Mouse (Mus musculus) heart, embryonic 13.5 days (tissue): ENCODE results near the gene Islr2. TPM values are rescaled to one million over a fixed set of nuclear protein-coding genes. Genes with fewer than 3 reads are reported as not detected.

Source experiments
- ATAC-seq: fragments of 200-750 bp; cut with Nextera tagmentation; 2 replicates; pipeline ENCODE4 v1.8.0; 2017; ENCODE audit warnings: moderate TSS enrichment; ENCODE audit not compliant: insufficient number of reproducible peaks, low FRiP score, low TSS enrichment; ENCODE audit errors: extremely low read depth
- H3K27ac ChIP-seq: fragments of 300-500 bp; sonication (generic); replicated peaks from 2 replicates; pipeline ENCODE4 v1.5.1; 2015; ENCODE audit warnings: moderate library complexity, mild to moderate bottlenecking, inconsistent platforms
- H3K27me3 ChIP-seq: fragments of 300-500 bp; sonication (generic); replicated peaks from 2 replicates; pipeline ENCODE4 v1.6.1; 2015; ENCODE audit warnings: mild to moderate bottlenecking, inconsistent platforms
- H3K36me3 ChIP-seq: fragments of 300-500 bp; sonication (generic); 2 replicates; pipeline ENCODE4 v1.6.1; 2015; ENCODE audit warnings: mild to moderate bottlenecking, inconsistent platforms
- H3K4me1 ChIP-seq: fragments of 300-500 bp; sonication (generic); 2 replicates; pipeline ENCODE4 v1.6.1; 2015; ENCODE audit warnings: inconsistent platforms
- H3K4me2 ChIP-seq: fragments of 300-500 bp; sonication (generic); 2 replicates; pipeline ENCODE4 v1.6.1; 2015; ENCODE audit warnings: inconsistent platforms, mild to moderate bottlenecking, moderate library complexity
- H3K4me3 ChIP-seq: fragments of 300-500 bp; sonication (generic); 2 replicates; pipeline ENCODE4 v1.5.1; 2015; ENCODE audit warnings: moderate library complexity, mild to moderate bottlenecking, inconsistent platforms
- H3K9ac ChIP-seq: fragments of 300-500 bp; sonication (generic); 2 replicates; pipeline ENCODE4 v1.6.1; 2015; ENCODE audit warnings: inconsistent platforms, mild to moderate bottlenecking, moderate library complexity
- H3K9me3 ChIP-seq: fragments of 300-500 bp; sonication (generic); 2 replicates; pipeline ENCODE4 v1.6.1; 2016; ENCODE audit warnings: inconsistent platforms
- WGBS: fragments of 180-500 bp; shearing (Covaris S2); methylation state at CpG from one replicate; pipeline ENCODE4 v1.1.7; 2015; ENCODE audit warnings: mixed read lengths; 5-methylcytosine and 5-hydroxymethylcytosine counted together
- polyA plus RNA-seq: library from polyadenylated mRNA; unstranded; fragments of >200 nt; fragmentation: Nextera tagmentation; extraction: Ambion mirVana; gene quantifications from 2 replicates; pipeline ENCODE4 v1.2.1, GENCODE M21; 2015

Islr2 gene
- polyA plus RNA-seq, 1 experiment from 2014 or later: 0.17 TPM

- Histone ChIP-seq H3K9ac (no peak overlapping the region), H3K27ac (peak overlapping the region; percentile 76), H3K9me3 (no peaks in the 10 kb centered on the region), H3K4me1 (peaks cover 58% of the 10 kb centered on the region), H3K4me3 (no peak overlapping the region), H3K4me2 (no peak overlapping the region), H3K36me3 (peaks cover 39% of the 10 kb centered on the region), H3K27me3 (no peaks in the 10 kb centered on the region)
- WGBS: 67% methylated on average over 5 of the region's 5 CpGs
- no peak for ATAC-seq
These were observed 38.6 kb upstream of the Islr2 start for GRCm38 (mm10) chr9:58242696-58243095.

- peak overlapping the region; percentile 76 for H3K27ac ChIP-seq
- ATAC-seq: peak; percentile 42; the same call in 1 of the 2 replicates
- H3K36me3 ChIP-seq: peaks cover 42% of the 10 kb centered on the region
- peak overlapping the region; percentile 34 for H3K4me2 ChIP-seq
- no peak overlapping the region for H3K4me3 ChIP-seq
- WGBS: 41% methylated on average over 9 of the region's 9 CpGs
- H3K4me1 ChIP-seq: peaks cover 51% of the 10 kb centered on the region
- no peaks in the 10 kb centered on the region for H3K9me3 ChIP-seq
- no peaks in the 10 kb centered on the region for H3K27me3 ChIP-seq
- peak overlapping the region; percentile 55; the same call in 1 of the 2 replicates for H3K9ac ChIP-seq
These were observed 37.8 kb upstream of the Islr2 start for GRCm38 (mm10) chr9:58241780-58242485.

GRCm38 (mm10) chr9:58234502-58235015 lies 30.4 kb upstream of the Islr2 start:
- Histone ChIP-seq H3K9me3 (no peaks in the 10 kb centered on the region), H3K9ac (no peak overlapping the region), H3K4me1 (peaks cover 17% of the 10 kb centered on the region), H3K4me3 (no peak overlapping the region), H3K27me3 (no peaks in the 10 kb centered on the region), H3K36me3 (peaks cover 56% of the 10 kb centered on the region), H3K27ac (no peak overlapping the region), H3K4me2 (no peak overlapping the region)
- 93% methylated on average over 28 of the region's 28 CpGs for WGBS
- no peak; the same call in 1 of the 2 replicates for ATAC-seq

- Histone ChIP-seq H3K4me1 (peaks cover 17% of the 10 kb centered on the region), H3K27me3 (no peaks in the 10 kb centered on the region), H3K9me3 (no peaks in the 10 kb centered on the region), H3K4me2 (no peak overlapping the region), H3K4me3 (no peak overlapping the region), H3K27ac (peak overlapping the region; percentile 76), H3K36me3 (peaks cover 75% of the 10 kb centered on the region), H3K9ac (no peak overlapping the region; the same call in 1 of the 2 replicates)
- no peak for ATAC-seq
- 47% methylated on average over 5 of the region's 5 CpGs for WGBS
These were observed 28.3 kb upstream of the Islr2 start for GRCm38 (mm10) chr9:58232374-58232773.

- Histone ChIP-seq H3K4me2 (no peak overlapping the region), H3K4me3 (no peak overlapping the region), H3K9ac (no peak overlapping the region; the same call in 1 of the 2 replicates), H3K27me3 (no peaks in the 10 kb centered on the region), H3K36me3 (peaks cover 79% of the 10 kb centered on the region), H3K9me3 (no peaks in the 10 kb centered on the region), H3K27ac (peak overlapping the region; percentile 76), H3K4me1 (peaks cover 17% of the 10 kb centered on the region)
- 56% methylated on average over 6 of the region's 6 CpGs for WGBS
- no peak for ATAC-seq
These were observed 27.6 kb upstream of the Islr2 start for GRCm38 (mm10) chr9:58231746-58232145.

GRCm38 (mm10) chr9:58228777-58229466 lies 24.8 kb upstream of the Islr2 start:
- Histone ChIP-seq H3K36me3 (peaks cover 87% of the 10 kb centered on the region), H3K9ac (no peak overlapping the region), H3K4me1 (peaks cover 24% of the 10 kb centered on the region), H3K27ac (no peak overlapping the region), H3K4me2 (no peak overlapping the region), H3K9me3 (no peaks in the 10 kb centered on the region), H3K4me3 (no peak overlapping the region), H3K27me3 (no peaks in the 10 kb centered on the region)
- ATAC-seq: no peak
- WGBS: 92% methylated on average over 9 of the region's 9 CpGs

GRCm38 (mm10) chr9:58225915-58226913 lies 22.1 kb upstream of the Islr2 start:
- no peak overlapping the region for H3K9ac ChIP-seq
- H3K36me3 ChIP-seq: peaks cover 91% of the 10 kb centered on the region
- no peaks in the 10 kb centered on the region for H3K9me3 ChIP-seq
- H3K27me3 ChIP-seq: no peaks in the 10 kb centered on the region
- peaks cover 7% of the 10 kb centered on the region; the same call in 1 of the 2 replicates for H3K4me1 ChIP-seq
- no peak overlapping the region for H3K4me2 ChIP-seq
- H3K4me3 ChIP-seq: no peak overlapping the region
- H3K27ac ChIP-seq: no peak overlapping the region
- no peak for ATAC-seq
- WGBS: 57% methylated on average over 9 of the region's 9 CpGs

GRCm38 (mm10) chr9:58224356-58224755 lies 20.2 kb upstream of the Islr2 start:
- no peaks in the 10 kb centered on the region for H3K27me3 ChIP-seq
- peaks cover 87% of the 10 kb centered on the region for H3K36me3 ChIP-seq
- no peak overlapping the region for H3K27ac ChIP-seq
- H3K9me3 ChIP-seq: no peaks in the 10 kb centered on the region
- H3K4me1 ChIP-seq: peaks cover 7% of the 10 kb centered on the region; the same call in 1 of the 2 replicates
- WGBS: 79% methylated on average over 2 of the region's 2 CpGs
- H3K9ac ChIP-seq: no peak overlapping the region
- no peak for ATAC-seq
- no peak overlapping the region for H3K4me3 ChIP-seq
- no peak overlapping the region for H3K4me2 ChIP-seq

- H3K27me3 ChIP-seq: no peaks in the 10 kb centered on the region
- no peak overlapping the region for H3K4me2 ChIP-seq
- no peak overlapping the region for H3K4me3 ChIP-seq
- no peak overlapping the region for H3K9ac ChIP-seq
- no peak for ATAC-seq
- no peak overlapping the region for H3K27ac ChIP-seq
- H3K36me3 ChIP-seq: peaks cover 56% of the 10 kb centered on the region
- no peaks in the 10 kb centered on the region for H3K9me3 ChIP-seq
- no peaks in the 10 kb centered on the region for H3K4me1 ChIP-seq
- WGBS: 67% methylated on average over 24 of the region's 24 CpGs
These were observed 16.2 kb upstream of the Islr2 start for GRCm38 (mm10) chr9:58220218-58220903.

- Histone ChIP-seq H3K4me3 (no peak overlapping the region), H3K9ac (no peak overlapping the region), H3K27ac (no peak overlapping the region), H3K4me2 (no peak overlapping the region), H3K4me1 (peaks cover 15% of the 10 kb centered on the region), H3K27me3 (no peaks in the 10 kb centered on the region), H3K36me3 (peaks cover 39% of the 10 kb centered on the region), H3K9me3 (no peaks in the 10 kb centered on the region)
- no peak for ATAC-seq
- 76% methylated on average over 3 of the region's 3 CpGs for WGBS
These were observed 14.4 kb upstream of the Islr2 start for GRCm38 (mm10) chr9:58218539-58218938.
